Comparison of ENCODE assay signal across 9 mouse cellular contexts in the genomic region with DNA sequence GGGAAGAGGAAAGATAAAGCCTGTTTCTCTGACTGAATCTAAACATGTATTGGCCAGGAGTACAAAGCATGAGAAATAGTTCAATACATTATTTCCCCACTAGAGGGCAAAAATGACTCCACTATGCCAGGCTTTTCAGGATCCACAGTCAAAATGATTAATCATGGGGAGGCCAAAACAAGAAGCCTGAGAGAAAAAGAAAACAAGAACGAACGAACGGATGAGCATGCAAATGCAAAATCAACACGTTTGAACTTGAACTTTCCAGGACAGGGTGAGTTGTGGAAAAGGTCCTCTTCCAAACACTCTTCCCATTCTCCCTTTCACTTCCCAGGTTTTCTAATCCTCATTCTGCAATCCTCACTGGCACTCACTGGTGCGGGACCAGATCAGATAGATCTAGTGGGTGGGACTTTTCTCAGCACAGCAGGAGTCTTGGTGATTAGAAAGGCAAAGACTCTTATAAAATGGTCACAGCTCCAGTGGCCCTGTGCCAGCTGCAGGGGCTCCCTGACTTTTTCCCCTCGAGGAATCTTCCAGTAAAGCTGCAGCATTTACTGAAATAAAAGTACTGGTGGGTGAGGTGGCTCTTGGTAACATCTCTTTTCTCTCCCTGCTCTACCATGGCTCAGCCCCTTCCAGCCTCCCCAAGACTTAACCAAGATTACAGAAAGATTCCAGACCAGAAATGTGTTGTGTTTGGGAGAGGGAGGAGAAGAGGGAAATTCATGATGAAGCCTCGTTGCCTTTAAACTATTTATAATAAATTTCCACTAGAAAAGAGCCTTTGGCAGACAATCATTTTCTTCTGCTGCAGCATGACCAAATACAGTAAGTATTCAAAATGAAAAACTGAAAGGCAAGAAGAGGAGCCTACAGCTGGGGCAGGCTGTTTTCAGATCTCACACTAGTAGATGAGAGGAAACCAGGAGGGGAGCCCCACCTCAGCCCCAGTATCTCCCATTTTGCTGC.
A peak's percentile ranks its signal among the peaks of the same experiment; 100 is the strongest.
DNase-seq lines count a peak whose midpoint lies in the region; ATAC-seq lines count a peak whose summit lies in the region.
"Had no signal": no experiment of that assay in that cellular context is flagged by ENCODE, and none has a peak within 500 bp of the region (broad histone marks: within the 10 kb centered on the region; RNA-seq: fewer than 3 reads in every experiment).

No protein-coding gene starts in this region.

- peak; percentile 27 to 31 for DNase-seq in urinary bladder, adult 18-20 months (ENCODE audit: low spot score in 2 of 2)
- DNase-seq in urinary bladder, adult 2 months (ENCODE audit: low spot score) = no peak
- DNase-seq in cerebellum, postnatal 25 days = peak; percentile 39 to 59
- DNase-seq in gastrocnemius, postnatal 4 days (ENCODE audit: low spot score in 2 of 2) = peak; percentile 16 to 52
- DNase-seq in intestine, embryonic 14.5 days (ENCODE audit: low spot score) = peak; percentile 69
- DNase-seq in lung, adult 18-20 months = peak; percentile 33 to 58
- peak; percentile 32 for DNase-seq in ovary, adult 18-20 months (ENCODE audit: low spot score)
- no peak for DNase-seq in thymus, postnatal 4 days

- no peaks in the 10 kb centered on the region for H3K9me3 ChIP-seq in intestine, embryonic 14.5 days (ENCODE audit: control insufficient read depth, low read length)

- peak overlapping the region; percentile 88 for H3K27ac ChIP-seq in intestine, embryonic 14.5 days (ENCODE audit: low read depth)

- peak overlapping the region; percentile 30 for H3K4me2 ChIP-seq in intestine, embryonic 14.5 days (ENCODE audit: low read length)

- H3K4me1 ChIP-seq in intestine, embryonic 14.5 days (replicated peaks; ENCODE audit: control insufficient read depth, insufficient read depth, low read length) = peaks cover 7% of the 10 kb centered on the region; the same call in 1 of the 2 replicates

- H3K4me3 ChIP-seq in intestine, embryonic 14.5 days (ENCODE audit: low read depth, low read length) = no peak overlapping the region
- H3K4me3 ChIP-seq: erythroblast, embryonic 14.5 days had no signal

- no peak overlapping the region for H3K9ac ChIP-seq in intestine, embryonic 14.5 days (ENCODE audit: low read length)

- no peaks in the 10 kb centered on the region for H3K27me3 ChIP-seq in intestine, embryonic 14.5 days (replicated peaks; ENCODE audit: control insufficient read depth, insufficient read depth, low read length)

- no peaks in the 10 kb centered on the region for H3K36me3 ChIP-seq in intestine, embryonic 14.5 days (ENCODE audit: control insufficient read depth, insufficient read depth, low read length)

- peak; percentile 71 for ATAC-seq in intestine, embryonic 14.5 days (replicated peaks; ENCODE audit: low FRiP score, low TSS enrichment, low read depth)

- 11% methylated on average over 7 of the region's 7 CpGs for WGBS in intestine, embryonic 14.5 days

Comparison
In these comparisons a context has a peak if more than half of its experiments do, and no peak if none do; other contexts are left out.
1. DNase-seq: peak in urinary bladder, adult 18-20 months (2 of 2), cerebellum, postnatal 25 days (2 of 2), gastrocnemius, postnatal 4 days (2 of 2), intestine, embryonic 14.5 days (single experiment), lung, adult 18-20 months (2 of 2) and ovary, adult 18-20 months (single experiment); none in urinary bladder, adult 2 months (single experiment) and thymus, postnatal 4 days (single experiment).